Comparison of ENCODE assay signal across 7 mouse cellular contexts in the genomic region with DNA sequence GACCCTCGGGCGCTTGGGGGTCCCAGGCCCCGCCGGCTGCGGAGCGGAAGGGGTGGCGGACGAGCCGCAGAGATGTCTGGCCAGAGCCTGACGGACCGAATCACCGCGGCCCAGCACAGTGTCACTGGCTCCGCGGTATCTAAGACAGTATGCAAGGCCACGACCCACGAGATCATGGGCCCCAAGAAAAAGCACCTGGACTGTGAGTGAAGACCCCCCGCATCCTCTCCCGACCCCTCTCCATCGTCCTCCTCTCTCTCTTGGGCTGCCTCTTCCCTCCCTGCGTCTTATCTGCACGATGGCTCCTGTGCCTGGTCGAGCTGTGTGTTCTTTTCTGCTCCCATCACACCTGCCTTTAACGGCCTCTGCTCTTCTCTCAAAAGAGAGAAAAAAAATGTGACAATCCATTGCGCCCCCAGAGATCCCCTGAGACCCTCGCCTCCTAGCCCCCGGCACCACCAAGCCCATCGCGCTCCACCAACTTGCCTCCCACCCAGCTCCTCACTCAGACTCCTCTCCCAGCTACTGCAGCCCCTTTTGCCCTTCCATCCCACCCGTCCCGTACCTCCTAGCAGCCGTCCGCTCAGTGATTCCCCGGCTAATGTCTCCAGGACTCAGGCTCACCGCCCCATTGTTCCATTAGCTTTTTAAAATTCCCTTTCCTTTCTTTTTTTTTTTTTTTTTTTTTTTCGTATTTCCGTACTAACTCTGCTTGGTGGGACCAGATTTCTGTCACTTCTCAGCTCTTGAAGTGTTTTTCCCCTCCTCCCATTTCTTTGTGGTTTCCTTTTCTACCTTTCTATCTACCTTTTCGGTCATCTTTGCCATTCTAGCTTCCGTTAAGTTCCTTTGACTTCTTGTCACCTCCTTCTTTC. TPM values are rescaled to one million over a fixed set of nuclear protein-coding genes. Genes with fewer than 3 reads are reported as not detected.
DNase-seq lines count a peak whose midpoint lies in the region; ATAC-seq and TF ChIP-seq lines count a peak whose summit lies in the region.

No protein-coding gene starts in this region.

- H3K9me3 ChIP-seq in ES-E14 (ENCODE audit: control insufficient read depth, insufficient read depth, low read depth, low read length) = no peaks in the 10 kb centered on the region
- H3K9me3 ChIP-seq in forebrain, embryonic 12.5 days = no peaks in the 10 kb centered on the region
- no peaks in the 10 kb centered on the region for H3K9me3 ChIP-seq in hindbrain, embryonic 13.5 days
- H3K9me3 ChIP-seq in midbrain, embryonic 14.5 days (ENCODE audit: control insufficient read depth, low read length) = no peaks in the 10 kb centered on the region

- no peaks in the 10 kb centered on the region for H3K27me3 ChIP-seq in forebrain, embryonic 12.5 days
- H3K27me3 ChIP-seq in hindbrain, embryonic 13.5 days = no peaks in the 10 kb centered on the region
- H3K27me3 ChIP-seq in midbrain, embryonic 14.5 days (ENCODE audit: control insufficient read depth, insufficient read depth, low read length) = no peaks in the 10 kb centered on the region

- under 1% methylated on average over 34 of the region's 39 CpGs for WGBS in forebrain, embryonic 12.5 days
- under 1% methylated on average over 36 of the region's 39 CpGs for WGBS in hindbrain, embryonic 13.5 days
- WGBS in midbrain, embryonic 14.5 days = under 1% methylated on average over 37 of the region's 39 CpGs

- no peak for DNase-seq in ES-E14 (ENCODE audit: low read depth, low spot score)
- peak; percentile 13 for DNase-seq in adrenal gland, postnatal 25 days
- DNase-seq in left cerebral cortex, postnatal 4 days = peak; percentile 32
- DNase-seq in midbrain, embryonic 14.5 days = peak; percentile 64
- peak; percentile 22 to 29 for DNase-seq in spleen, postnatal 14 days (ENCODE audit: low spot score in 2 of 2)

- peak overlapping the region; percentile 85 for H3K27ac ChIP-seq in ES-E14 (ENCODE audit: insufficient read depth, low read depth, low read length, poor library complexity, severe bottlenecking)
- H3K27ac ChIP-seq in forebrain, embryonic 12.5 days = peak overlapping the region; percentile 94
- peak overlapping the region; percentile 91 for H3K27ac ChIP-seq in hindbrain, embryonic 13.5 days
- peak overlapping the region; percentile 95 for H3K27ac ChIP-seq in midbrain, embryonic 14.5 days (replicated peaks; ENCODE audit: low read depth, low read length)

- peak; percentile 76 for ATAC-seq in forebrain, embryonic 12.5 days (ENCODE audit: low FRiP score)
- peak; percentile 83 for ATAC-seq in hindbrain, embryonic 13.5 days (ENCODE audit: low FRiP score)
- peak; percentile 72 for ATAC-seq in midbrain, embryonic 14.5 days (ENCODE audit: low FRiP score, low TSS enrichment)

- H3K9ac ChIP-seq in ES-E14 (ENCODE audit: insufficient read depth, low read depth, low read length, poor library complexity, severe bottlenecking) = peak overlapping the region; percentile 93
- H3K9ac ChIP-seq in forebrain, embryonic 12.5 days = peak overlapping the region; percentile 97
- H3K9ac ChIP-seq in hindbrain, embryonic 13.5 days = peak overlapping the region; percentile 98
- H3K9ac ChIP-seq in midbrain, embryonic 14.5 days (replicated peaks; ENCODE audit: low read length) = peak overlapping the region; percentile 98

- H3K4me2 ChIP-seq in forebrain, embryonic 12.5 days = peak overlapping the region; percentile 86
- H3K4me2 ChIP-seq in hindbrain, embryonic 13.5 days = peak overlapping the region; percentile 88
- H3K4me2 ChIP-seq in midbrain, embryonic 14.5 days (ENCODE audit: low read length) = peak overlapping the region; percentile 88

- H3K36me3 ChIP-seq in ES-E14 (ENCODE audit: control insufficient read depth, insufficient read depth, low read length, poor library complexity, severe bottlenecking) = no peaks in the 10 kb centered on the region
- H3K36me3 ChIP-seq in forebrain, embryonic 12.5 days (replicated peaks) = no peaks in the 10 kb centered on the region
- no peaks in the 10 kb centered on the region for H3K36me3 ChIP-seq in hindbrain, embryonic 13.5 days
- no peaks in the 10 kb centered on the region for H3K36me3 ChIP-seq in midbrain, embryonic 14.5 days (ENCODE audit: control insufficient read depth, insufficient read depth, low read length)

- H3K4me1 ChIP-seq in ES-E14 (ENCODE audit: control insufficient read depth in 2 of 2, insufficient read depth in 2 of 2, low read length in 2 of 2, poor library complexity in 1 of 2) = peaks cover 0 to 4% of the 10 kb centered on the region in 2 experiments; a peak in 1 of 4 replicates
- H3K4me1 ChIP-seq in forebrain, embryonic 12.5 days = peaks cover 15% of the 10 kb centered on the region
- peaks cover 24% of the 10 kb centered on the region for H3K4me1 ChIP-seq in hindbrain, embryonic 13.5 days (replicated peaks)
- peaks cover 21% of the 10 kb centered on the region; the same call in 1 of the 2 replicates for H3K4me1 ChIP-seq in midbrain, embryonic 14.5 days (ENCODE audit: control insufficient read depth, insufficient read depth, low read length)

- H3K4me3 ChIP-seq in ES-E14 (ENCODE audit: insufficient read depth in 1 of 2, low read depth in 1 of 2, low read length in 2 of 2, poor library complexity in 1 of 2, severe bottlenecking in 1 of 2) = peak overlapping the region; percentile 95 to 97
- H3K4me3 ChIP-seq in forebrain, embryonic 12.5 days (replicated peaks) = peak overlapping the region; percentile 82
- peak overlapping the region; percentile 92 for H3K4me3 ChIP-seq in hindbrain, embryonic 13.5 days
- H3K4me3 ChIP-seq in midbrain, embryonic 14.5 days (replicated peaks; ENCODE audit: low read depth, low read length) = peak overlapping the region; percentile 96

- in situ Hi-C loops in ES-E14 (cut with MboI; ENCODE audit: low sequenced_read_pairs in 2 of 2, unreplicated experiment in 2 of 2) = no loop called here

- intact Hi-C loops in left cerebral cortex, postnatal 4 days (cut with DNase I) = loop anchor here (5.0 kb wide), 2 partner anchors 108 to 128 kb away; no protein-coding TSS in a partner anchor

TF ChIP-seq in ES-E14, 5 proteins besides CTCF, POLR2A, EP300 and RAD21:
- 0 out of 2 replicates have a peak, but pooled peaks have one; percentile 47 for TF ChIP-seq ZNF384 (IDR thresholded peaks at IDR 0.05; ENCODE audit: low read depth, low read length)
- TF ChIP-seq MAFK (IDR thresholded peaks at IDR 0.05; ENCODE audit: insufficient read depth, low read depth, low read length) = no peak
- no peak for TF ChIP-seq CHD2 (IDR thresholded peaks at IDR 0.05; ENCODE audit: low read depth, low read length)

RNA-seq across cellular contexts. Expression of a gene that starts 0.7 kb away (rescaled TPM):
- total RNA-seq in ES-E14 (2012; rRNA removed) = 86.2 and 125 TPM in 2 replicates
- total RNA-seq in adrenal gland, postnatal 25 days (2021) = 152 and 162 TPM in 2 replicates
- 43.9 and 47.6 TPM in 2 replicates for polyA plus RNA-seq in forebrain, embryonic 12.5 days (2016; fragmentation: Nextera tagmentation; extraction: Ambion mirVana)
- polyA plus RNA-seq in hindbrain, embryonic 13.5 days (2015; fragmentation: Nextera tagmentation; extraction: Ambion mirVana) = 42.4 and 43.1 TPM in 2 replicates
- 100 to 1,000 TPM; 250 to 257 TPM for total RNA-seq in left cerebral cortex, postnatal 4 days (2021)
- 53.0 and 56.3 TPM in 2 replicates for polyA plus RNA-seq in midbrain, embryonic 14.5 days (2014; fragmentation: Nextera tagmentation; extraction: Ambion mirVana)
